Mouse (Mus musculus): Measurements from ENCODE around the gene Med11. TPM values are rescaled to one million over a fixed set of nuclear protein-coding genes. Genes with fewer than 3 reads are reported as not detected.
"Not testable (repeated sequence)": the region's sequence is repeated elsewhere in the genome, so short reads cannot be mapped to it uniquely, and the experiment has no call there.

Med11 gene
- total RNA-seq, 1 experiment from 2014 or later, result 37.7 TPM

DNA sequence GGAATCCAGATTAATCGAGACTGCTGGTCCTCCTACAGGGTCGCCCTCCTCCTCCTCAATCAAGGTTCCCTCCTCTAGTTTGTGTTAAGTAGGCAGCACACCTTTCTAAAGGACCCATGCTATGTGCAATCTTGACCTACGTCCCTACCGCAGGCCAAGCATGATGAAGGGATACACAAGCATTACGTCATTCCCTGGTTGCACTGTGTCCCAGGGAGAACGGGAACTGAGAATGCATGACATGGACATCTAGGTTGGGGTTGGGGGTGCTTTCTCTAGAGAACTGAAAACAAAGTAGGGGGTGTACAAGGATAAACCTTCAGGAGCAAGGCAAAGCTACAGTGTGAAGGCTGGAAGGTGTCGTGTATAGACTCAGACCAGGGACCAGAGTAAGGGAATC lies 9.8 kb upstream of the Med11 start:
- peak; percentile 44; the same call in 1 of the 2 replicates for ATAC-seq (replicated peaks; ENCODE audit: insufficient number of reproducible peaks, low FRiP score, low TSS enrichment, poor library complexity, severe bottlenecking)

DNA sequence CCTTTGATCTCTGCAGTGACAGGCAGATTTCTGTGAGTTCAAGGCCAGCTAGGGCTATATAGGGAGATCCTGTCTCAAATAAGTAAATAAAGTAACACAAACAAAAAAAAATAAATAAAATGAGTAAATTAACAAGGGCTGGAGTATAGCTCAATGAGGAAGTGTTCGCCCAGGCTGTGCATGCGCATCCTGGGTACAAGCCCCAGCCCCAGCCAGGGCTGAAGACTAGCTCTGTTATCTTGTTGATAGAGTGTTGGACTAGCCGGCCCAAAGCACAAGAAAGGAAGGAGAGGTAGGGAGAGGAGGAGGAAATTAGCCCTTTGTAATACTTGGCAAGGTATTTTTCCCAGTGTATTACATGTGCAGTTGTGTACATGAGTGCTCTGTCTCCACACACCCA lies 7.8 kb upstream of the Med11 start:
- no peak for ATAC-seq (replicated peaks; ENCODE audit: insufficient number of reproducible peaks, low FRiP score, low TSS enrichment, poor library complexity, severe bottlenecking)

DNA sequence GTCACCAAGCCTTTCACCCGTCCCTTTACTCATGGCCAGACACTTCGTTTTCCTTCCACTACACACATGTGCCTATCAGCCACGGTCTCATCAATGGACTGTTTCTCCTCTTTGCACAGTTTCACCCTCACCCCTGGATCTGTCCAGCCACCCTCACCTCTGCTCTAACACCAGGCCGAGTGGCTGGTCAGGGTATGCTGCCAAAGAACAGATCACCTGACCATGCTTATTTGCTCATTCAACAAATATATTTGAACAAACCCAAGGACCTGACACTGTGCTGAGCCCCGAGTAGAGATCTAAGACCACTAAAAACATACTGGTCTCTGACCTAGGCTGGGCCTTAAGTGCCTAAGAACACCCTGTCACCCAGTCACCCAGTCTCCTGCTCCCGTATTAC lies 7.1 kb upstream of the Med11 start:
- no peak for ATAC-seq (replicated peaks; ENCODE audit: insufficient number of reproducible peaks, low FRiP score, low TSS enrichment, poor library complexity, severe bottlenecking)

DNA sequence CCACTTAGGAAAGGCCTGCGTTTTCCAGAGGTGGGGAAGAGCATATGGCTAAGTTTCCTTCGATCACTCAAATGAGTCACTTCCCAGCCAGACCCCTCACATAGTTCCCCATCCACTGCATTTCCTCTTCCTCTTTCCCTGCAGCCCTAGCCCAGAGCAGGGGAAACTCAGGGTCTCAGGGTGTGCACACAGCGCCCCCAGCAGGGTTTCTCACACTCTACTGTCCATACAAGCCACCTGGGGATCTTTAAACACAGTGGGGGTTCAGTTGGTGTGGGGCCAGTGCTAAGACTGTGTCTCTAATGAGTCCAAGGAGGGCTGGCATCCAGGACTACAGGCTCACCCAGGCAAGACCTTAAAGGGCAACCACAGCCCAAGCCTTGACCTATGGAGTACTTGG lies 5.0 kb upstream of the Med11 start:
- peak; percentile 44; the same call in 1 of the 2 replicates for ATAC-seq (replicated peaks; ENCODE audit: insufficient number of reproducible peaks, low FRiP score, low TSS enrichment, poor library complexity, severe bottlenecking)

DNA sequence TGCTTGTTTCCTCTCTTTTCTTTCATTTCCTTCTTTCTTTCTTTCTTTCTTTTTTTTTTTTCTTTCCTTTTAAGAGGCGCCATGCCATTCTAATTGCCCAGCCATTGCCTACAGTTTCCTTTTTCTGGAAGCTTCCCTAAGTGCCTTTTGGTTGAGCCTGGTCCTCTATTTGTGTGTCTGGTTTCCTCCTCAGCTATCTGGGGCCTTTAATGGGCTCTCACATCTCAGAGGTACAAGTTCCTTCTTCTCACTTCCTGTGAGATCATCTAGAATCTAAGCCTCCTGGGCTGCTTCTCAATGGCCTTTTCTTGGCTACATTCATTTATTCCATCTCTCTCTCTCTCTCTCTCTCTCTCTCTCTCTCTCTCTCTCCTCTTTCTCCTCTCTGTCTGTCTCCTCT lies 4.3 kb upstream of the Med11 start:
- ATAC-seq (replicated peaks; ENCODE audit: insufficient number of reproducible peaks, low FRiP score, low TSS enrichment, poor library complexity, severe bottlenecking), result peak; percentile 29; the same call in 1 of the 2 replicates

DNA sequence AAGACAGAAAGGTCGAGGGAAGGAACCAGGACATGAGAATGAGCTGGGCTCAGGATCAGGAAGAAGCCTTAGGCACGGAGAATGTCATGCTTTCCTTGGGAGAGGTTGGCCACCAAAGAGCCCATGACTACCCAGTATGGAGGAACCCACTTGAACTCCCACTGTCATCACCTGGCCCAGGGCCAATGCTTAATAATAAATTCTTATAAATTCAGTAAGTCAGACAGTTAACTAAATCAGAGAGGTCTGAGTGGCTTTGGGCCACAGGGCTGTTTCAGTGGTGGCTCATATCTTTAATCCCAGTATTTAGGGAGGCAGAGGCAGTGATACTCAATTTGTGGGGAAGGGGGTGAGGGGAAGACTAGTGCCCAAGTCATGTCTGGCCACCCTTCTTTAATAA lies 793 bp upstream of the Med11 start:
- no peak for ATAC-seq (replicated peaks; ENCODE audit: insufficient number of reproducible peaks, low FRiP score, low TSS enrichment, poor library complexity, severe bottlenecking)

DNA sequence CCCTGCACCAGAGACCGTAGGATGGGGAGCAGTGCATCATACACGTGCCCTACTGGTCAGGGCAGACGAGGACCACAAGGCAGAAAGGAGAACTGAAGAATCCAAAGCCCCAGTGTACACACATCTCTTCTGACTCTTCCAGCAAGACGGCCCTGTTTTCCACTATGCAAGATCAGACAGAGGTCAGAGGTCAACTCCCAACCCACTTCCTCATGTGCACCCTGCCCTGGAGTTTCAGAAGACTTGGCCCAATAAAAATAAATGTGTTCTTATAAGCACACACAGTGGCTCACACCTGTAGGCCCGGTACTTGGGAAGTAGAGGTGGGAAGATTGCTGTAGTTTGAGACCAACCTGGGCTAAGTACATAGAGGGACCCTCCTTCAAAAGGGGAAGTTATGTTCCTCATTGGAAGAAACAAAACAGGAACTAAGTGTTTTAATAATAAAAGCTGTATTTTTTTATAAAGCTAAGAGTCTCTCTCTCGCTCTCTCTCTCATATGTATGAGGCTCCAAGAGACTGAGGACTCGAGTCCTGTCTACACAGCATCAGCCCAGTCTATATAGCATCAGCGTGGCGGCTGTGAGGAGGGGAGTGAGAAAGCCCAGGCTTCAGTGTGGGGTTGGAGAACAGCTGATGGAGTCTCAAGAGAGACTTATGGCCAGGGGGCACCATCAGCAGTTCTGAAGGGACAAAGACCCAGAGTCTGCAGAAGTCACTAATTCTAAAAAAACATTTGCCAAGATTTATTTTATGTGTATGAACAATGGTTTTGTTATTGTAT lies 1.7 kb downstream of the Med11 start:
- ATAC-seq (replicated peaks; ENCODE audit: insufficient number of reproducible peaks, low FRiP score, low TSS enrichment, poor library complexity, severe bottlenecking), result peak; percentile 71

DNA sequence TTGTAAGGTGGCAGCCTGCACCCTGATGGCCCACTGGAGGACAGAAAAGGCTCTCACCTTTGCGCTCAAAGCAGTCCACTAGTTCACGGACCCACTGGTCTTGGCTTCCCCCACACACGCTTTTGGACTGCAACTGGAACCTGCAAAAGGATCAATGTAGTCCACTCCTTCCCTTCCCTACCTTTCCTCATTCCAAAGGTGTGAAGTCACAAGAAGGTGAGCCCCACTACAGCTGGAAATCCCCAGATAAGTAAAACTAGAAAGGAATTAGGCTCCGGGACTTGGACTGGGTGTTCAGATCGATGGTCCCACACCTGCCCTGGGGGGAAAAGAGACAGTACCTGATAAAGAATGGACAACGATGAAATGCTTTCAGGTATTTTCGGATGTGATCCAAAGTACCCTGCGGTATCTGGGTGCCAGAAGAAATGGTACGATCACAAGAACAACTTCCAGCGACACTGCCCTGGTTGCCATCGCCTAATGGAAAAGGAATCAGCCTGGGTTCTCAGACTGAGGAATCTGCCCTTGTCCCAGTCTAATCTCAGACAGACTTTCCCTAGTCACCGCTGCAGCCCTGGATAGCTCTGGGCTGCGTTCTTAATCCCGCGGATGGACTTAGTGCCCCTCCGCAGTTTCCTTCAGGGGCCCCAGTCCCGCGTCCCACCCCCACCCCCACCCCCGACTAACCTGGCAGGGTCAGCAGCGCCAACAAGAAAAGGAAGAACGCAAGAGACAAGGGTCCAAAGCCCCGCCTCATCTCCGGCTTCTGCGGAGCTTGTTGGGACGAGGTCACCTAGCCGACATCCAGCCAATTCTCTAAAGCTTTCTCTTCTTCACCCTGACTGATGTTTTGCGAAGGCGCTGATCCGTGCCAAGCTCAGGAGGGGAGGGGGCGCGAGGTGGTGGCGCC lies 7.2 kb downstream of the Med11 start, which contains the start of gene Zmynd15:
TSS of gene Zmynd15 (plus strand) at position 746 of the 913 bp plus-strand sequence.
- ATAC-seq (replicated peaks; ENCODE audit: insufficient number of reproducible peaks, low FRiP score, low TSS enrichment, poor library complexity, severe bottlenecking), result no peak

DNA sequence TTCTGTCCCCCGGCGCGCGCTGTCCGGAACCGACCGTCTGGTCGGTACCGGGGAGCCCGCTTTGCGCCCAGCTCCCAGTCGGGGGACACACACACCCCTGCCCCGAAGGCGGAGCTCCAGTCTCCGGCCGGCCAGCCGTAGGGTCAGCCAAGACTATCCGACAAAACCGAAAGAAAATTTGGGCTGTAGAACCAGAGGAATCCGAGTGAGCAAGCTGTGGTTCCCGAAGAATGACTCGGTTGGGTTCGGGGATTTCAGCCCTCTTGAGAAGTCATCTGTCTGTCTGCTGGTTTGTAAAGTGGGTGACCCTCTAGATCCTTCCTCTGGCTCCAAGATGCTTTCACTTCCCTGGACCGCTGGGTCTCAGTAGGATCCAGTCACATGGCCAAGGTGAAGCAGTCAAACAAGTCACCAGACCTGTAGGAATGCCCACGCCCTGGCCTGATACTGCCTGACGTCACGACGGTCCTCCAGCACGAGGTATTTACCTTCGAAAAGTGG lies 7.9 kb downstream of the Med11 start, which contains the start of gene Cxcl16:
TSS of gene Cxcl16 (minus strand) at position 384 of the 501 bp plus-strand sequence.
- 0 out of 2 replicates have a peak, but pooled peaks have one; percentile 30 for ATAC-seq (replicated peaks; ENCODE audit: insufficient number of reproducible peaks, low FRiP score, low TSS enrichment, poor library complexity, severe bottlenecking)

DNA sequence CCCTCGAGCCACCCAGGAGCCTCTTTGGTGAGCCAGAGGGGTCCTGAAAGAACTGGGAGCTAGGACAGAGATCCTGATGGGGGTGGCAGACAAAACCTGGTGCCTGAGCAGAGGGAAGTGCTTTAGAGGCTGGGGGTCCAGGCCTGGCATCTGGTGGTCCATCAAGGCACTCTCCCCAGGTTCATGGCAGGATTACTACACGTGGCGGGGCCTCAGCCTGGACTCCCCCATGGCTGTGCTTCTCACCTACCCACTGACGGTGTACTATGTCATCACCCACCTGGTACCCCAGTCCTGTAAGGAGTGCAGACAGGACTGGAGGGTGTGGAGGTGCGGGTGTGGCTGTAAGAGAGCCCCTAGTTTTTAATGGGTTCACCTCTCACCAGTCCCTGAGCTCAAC lies 12.3 kb downstream of the Med11 start:
- ATAC-seq (replicated peaks; ENCODE audit: insufficient number of reproducible peaks, low FRiP score, low TSS enrichment, poor library complexity, severe bottlenecking), result no peak

DNA sequence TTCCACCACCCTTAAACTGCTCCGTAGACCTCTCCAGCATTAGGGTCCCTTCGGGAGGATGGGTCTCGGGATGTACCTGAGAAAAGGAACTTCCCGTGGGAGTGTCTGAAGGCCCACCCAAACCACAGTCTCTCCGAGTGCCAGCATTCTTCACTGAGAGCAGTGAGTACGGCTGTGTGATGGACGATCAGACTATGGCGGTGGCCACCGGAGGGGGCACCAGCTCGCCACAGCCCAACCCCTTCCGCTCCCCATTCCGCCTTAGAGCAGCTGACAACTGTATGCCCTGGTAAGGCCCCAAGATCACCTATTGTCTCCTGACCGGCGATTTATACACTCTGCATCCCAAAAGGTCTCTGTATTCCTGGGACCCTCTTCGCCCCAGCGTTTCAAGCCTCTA lies 13.5 kb downstream of the Med11 start:
- no peak for ATAC-seq (replicated peaks; ENCODE audit: insufficient number of reproducible peaks, low FRiP score, low TSS enrichment, poor library complexity, severe bottlenecking)

DNA sequence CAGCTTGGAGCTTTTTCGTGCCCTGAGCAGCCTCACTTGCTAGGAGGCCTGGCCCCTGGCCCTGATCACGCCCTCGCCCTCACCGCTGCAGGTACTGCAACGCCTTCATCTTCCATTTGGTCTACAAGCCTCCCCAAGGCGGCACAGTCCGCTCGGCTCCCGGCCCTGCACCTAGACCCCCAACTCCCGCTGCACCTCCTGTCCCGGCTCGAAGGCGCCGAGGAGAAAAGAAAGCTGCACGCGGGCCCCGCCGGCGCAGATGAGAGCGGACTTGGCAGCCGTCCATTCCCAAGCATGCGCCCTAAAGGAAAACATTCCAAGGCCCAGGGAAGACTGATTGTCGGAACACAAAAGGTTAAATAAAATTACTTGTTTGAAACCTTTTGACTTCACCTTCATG lies 14.1 kb downstream of the Med11 start:
- ATAC-seq (replicated peaks; ENCODE audit: insufficient number of reproducible peaks, low FRiP score, low TSS enrichment, poor library complexity, severe bottlenecking), result no peak

DNA sequence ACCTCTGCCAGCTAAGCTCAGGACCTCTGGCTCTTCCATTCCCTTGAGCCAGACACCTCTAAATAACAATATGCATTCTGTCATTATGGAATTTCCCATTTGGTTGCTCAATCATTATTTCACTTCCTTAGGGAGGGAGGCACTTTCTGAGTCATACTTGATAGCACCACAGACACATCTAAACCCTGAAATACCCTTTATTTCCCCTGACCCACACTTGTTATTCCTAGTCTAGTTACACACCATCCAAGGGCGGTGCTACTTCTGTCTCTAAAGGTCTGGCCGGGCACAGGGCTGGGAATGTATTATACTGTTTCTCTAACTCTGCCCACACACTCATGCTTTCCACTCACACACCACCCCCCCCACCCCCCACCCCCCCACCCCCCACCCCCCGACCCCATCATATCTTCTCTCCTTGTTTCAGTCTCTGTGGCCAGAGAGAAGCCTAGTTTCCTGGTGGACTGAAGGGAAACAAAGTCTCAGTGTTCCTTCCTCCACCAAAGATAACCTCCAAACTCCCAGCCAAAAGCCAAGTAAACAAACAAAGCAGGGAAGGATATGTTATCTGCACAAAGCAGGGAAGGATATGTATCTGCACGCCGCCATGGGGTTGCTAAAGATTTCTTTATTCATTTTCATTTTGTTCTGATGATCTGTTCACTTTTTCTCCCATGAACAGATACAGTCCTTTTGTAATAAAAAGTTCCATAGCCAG lies 16.3 kb downstream of the Med11 start:
- ATAC-seq (replicated peaks; ENCODE audit: insufficient number of reproducible peaks, low FRiP score, low TSS enrichment, poor library complexity, severe bottlenecking), result peak; percentile 57

DNA sequence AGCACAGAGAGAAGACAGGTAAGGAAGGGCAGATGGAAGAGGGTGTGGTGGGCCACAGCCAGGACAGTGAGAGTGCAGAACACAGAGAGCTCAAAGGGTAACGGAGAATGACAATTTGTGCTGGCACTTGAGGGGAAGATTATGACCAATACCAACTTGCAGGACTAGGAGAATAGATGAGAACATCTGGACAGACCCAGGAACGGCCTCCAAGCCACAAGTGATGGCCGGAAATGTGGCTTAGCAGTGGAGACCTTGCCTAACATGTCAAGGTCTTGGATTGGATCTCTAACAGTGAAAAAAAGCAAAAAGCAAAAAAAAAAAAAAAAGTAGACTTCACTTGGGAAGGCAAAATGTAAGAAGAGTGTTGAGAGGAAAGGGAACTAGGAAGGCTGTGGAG lies 18.0 kb downstream of the Med11 start:
- no peak for ATAC-seq (replicated peaks; ENCODE audit: insufficient number of reproducible peaks, low FRiP score, low TSS enrichment, poor library complexity, severe bottlenecking)

DNA sequence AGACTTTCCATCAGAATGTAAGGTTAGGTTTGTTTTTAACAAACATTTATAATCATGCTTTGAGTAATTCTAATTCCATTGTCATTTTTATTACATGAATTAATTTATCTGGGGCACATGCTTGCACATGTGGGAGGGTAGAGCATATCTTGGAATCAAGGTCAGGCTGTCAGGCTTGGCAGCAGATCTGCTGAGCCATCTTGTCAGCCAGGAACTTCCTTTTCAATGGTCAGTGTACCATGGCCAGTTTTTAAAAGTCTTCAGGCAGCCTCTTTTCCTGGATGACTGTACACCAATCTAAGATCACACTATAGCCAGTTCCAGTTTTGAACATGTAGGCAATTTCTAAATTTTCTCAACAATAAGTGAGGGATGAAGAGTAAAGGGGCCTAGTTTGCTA lies 21.0 kb downstream of the Med11 start:
- ATAC-seq (replicated peaks; ENCODE audit: insufficient number of reproducible peaks, low FRiP score, low TSS enrichment, poor library complexity, severe bottlenecking), result no peak

DNA sequence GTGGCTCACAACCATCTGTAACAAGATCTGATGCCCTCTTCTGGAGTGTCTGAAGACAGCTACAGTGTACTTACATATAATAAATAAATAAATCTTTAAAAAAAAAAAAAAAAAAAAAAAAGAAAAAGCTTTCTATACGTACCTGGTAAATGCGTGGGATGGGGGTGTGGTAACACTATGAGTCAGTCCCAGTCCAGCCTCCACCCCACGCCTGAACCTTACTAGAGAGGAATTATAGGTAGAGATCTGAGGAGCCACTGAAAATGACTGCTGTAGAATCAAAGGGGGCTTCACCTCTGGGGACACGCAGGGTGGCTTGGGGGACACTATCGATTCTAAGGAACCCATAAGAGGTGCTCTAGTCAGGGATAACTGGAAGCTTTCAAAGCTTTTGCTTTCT lies 21.6 kb downstream of the Med11 start:
- ATAC-seq (replicated peaks; ENCODE audit: insufficient number of reproducible peaks, low FRiP score, low TSS enrichment, poor library complexity, severe bottlenecking), result not testable (repeated sequence)

DNA sequence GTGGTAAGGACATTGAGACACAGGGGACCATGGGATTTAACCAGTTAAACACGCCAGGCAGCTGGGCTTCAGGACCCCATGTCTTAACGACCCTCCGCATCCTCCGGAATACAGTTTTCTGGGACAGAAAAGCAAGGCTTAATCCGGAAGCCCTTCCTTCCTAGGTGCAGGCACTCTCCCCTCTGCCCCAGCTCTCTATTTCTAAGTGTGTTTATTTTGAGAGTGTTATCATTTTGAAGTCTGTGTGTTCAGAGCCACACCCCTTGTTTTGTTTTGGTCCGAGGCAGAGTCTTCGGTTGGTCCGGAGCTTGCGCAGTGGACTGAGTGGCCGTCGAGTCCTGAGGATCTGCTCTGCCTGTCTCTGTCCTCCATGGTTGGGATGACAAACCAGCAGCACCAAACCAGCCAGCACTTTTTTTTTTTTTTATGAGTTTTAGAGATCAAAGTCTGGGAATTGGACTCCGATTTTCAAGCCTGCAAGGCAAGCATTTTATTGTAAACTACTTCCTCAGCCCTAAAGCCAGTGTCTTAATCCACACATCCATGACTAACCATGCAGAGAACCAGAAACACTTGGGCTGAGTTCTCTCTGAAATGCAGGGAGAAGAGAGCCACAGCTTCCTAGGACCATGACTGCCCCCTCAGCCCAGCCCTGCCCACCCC lies 23.3 kb downstream of the Med11 start:
- no peak for ATAC-seq (replicated peaks; ENCODE audit: insufficient number of reproducible peaks, low FRiP score, low TSS enrichment, poor library complexity, severe bottlenecking)

DNA sequence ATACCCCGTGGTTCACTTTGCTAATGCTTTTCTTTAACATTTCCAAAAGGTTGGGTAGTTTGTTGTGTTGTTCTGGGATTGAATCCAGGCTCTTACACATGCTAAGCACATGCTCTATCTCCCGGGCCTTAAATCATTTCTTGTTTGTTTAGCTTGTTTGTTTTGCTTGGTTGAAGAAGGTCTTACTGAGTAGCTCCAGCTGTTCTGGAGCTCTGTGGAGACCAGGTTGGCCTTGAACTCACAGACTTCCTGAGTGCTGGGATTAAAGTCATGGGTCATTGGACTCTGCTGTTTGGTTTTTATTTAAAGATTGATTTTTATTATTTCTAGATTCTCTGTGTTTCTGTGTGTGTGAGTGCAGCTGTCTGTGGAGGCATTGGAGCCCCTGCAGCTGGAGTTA lies 33.8 kb downstream of the Med11 start:
- no peak for ATAC-seq (replicated peaks; ENCODE audit: insufficient number of reproducible peaks, low FRiP score, low TSS enrichment, poor library complexity, severe bottlenecking)
